Mouse (Mus musculus): ENCODE measurements around the gene Ttc3. TPM values are rescaled to one million over a fixed set of nuclear protein-coding genes. Genes with fewer than 3 reads are reported as not detected.

Ttc3 gene
- polyA plus RNA-seq, 1 experiment from 2014 or later = 593 TPM

DNA sequence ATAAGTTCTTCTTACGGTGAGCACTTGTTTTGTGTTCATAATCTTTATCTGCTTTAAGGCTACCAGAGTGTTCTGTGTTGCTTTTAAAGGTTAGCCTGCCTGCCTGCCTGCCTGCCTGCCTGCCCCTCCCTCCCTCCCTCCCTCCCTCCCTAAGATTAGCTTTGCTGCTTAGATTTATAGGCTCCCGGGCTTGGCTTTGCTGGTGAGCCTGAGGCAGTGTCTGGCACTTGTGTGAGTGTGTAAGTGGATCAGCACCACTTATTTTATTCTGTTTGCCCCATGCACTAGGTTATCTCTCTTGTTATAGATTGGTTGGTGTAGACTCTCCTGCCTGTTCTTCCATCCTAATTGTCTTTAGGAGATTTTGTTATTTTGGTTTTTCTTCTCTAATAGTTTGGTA lies 31.2 kb downstream of the Ttc3 start:
- Histone ChIP-seq H3K4me1 (no peaks in the 10 kb centered on the region; the same call in 1 of the 2 replicates), H3K27ac (no peak overlapping the region), H3K27me3 (no peaks in the 10 kb centered on the region), H3K36me3 (replicated peaks) (peaks cover 30% of the 10 kb centered on the region), H3K4me3 (replicated peaks) (no peak overlapping the region), H3K4me2 (no peak overlapping the region), H3K9ac (no peak overlapping the region), H3K9me3 (no peaks in the 10 kb centered on the region)
- 54% methylated on average over 2 of the region's 2 CpGs for WGBS
- no peak for ATAC-seq (ENCODE audit: low FRiP score)

DNA sequence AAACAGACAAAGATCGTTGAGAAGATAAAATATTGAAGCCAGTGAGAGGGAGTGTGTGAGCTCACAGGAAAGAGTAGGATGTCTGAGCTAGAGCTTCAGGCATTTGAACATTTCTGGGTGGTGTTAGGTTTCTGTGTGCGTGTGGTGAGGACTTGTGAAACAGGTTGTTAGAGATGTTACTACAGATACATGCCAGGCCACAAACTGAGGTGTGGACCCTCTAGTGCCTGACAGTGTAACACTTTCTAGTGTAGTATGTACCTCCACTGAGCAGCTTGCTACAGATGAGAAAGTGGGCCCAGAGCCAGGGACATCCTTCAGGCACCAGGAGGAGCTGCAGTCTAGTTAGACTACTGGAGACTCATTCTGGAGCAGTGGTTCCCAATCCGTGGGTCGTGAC lies 31.8 kb downstream of the Ttc3 start:
- WGBS = 88% methylated on average over 4 of the region's 4 CpGs
- no peak for ATAC-seq (ENCODE audit: low FRiP score)
- no peaks in the 10 kb centered on the region for H3K9me3 ChIP-seq
- H3K36me3 ChIP-seq (replicated peaks) = peaks cover 34% of the 10 kb centered on the region
- H3K27ac ChIP-seq = no peak overlapping the region
- no peak overlapping the region for H3K9ac ChIP-seq
- H3K4me3 ChIP-seq (replicated peaks) = no peak overlapping the region
- no peaks in the 10 kb centered on the region; the same call in 1 of the 2 replicates for H3K4me1 ChIP-seq
- H3K27me3 ChIP-seq = no peaks in the 10 kb centered on the region
- H3K4me2 ChIP-seq = no peak overlapping the region

DNA sequence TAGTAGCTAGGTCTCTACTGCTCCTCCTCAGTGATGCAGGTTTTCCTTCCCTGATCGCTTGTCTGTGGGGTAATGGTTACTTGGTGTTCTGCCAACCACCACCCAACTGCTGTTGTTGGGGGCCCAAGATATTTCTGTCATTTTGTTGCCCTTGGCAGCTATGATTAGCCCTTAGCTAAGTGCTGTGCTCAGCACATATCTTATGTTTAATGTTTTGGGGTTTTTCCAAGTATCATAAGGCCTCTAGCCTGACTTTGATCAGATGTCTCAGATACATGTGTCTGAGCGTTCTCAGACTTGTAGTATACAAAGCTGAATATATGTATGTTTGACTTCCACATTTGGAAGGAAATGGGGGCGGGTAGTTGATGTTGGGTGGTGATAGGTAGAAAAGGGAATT lies 40.9 kb downstream of the Ttc3 start:
- WGBS = 92% methylated on average over 3 of the region's 3 CpGs
- Histone ChIP-seq H3K27ac (no peak overlapping the region), H3K27me3 (no peaks in the 10 kb centered on the region), H3K36me3 (replicated peaks) (peaks cover 61% of the 10 kb centered on the region), H3K9ac (no peak overlapping the region), H3K4me2 (no peak overlapping the region), H3K4me1 (no peaks in the 10 kb centered on the region), H3K9me3 (no peaks in the 10 kb centered on the region), H3K4me3 (replicated peaks) (no peak overlapping the region)
- no peak for ATAC-seq (ENCODE audit: low FRiP score)

DNA sequence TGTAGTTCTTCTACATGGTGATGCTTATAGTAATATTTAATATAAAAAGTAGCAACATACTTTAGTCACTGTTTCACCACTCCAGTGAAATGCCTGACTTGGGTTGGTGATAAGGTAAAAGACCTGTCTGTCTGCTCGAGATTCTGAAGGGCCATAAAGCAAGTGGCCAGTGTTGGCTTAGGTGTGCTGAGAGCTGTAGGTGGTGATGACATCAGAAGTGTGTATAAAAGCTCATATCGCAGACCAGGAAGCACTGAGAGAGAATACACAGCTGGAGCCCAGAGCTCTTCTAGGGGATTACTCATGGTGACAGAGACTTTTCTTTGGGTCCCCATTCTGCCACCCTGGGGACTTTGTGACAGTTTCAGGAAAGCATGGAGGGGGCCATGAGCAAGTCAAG lies 41.8 kb downstream of the Ttc3 start:
- Histone ChIP-seq H3K9me3 (no peaks in the 10 kb centered on the region), H3K4me2 (no peak overlapping the region), H3K9ac (no peak overlapping the region), H3K36me3 (replicated peaks) (peaks cover 61% of the 10 kb centered on the region), H3K27me3 (no peaks in the 10 kb centered on the region), H3K4me1 (no peaks in the 10 kb centered on the region), H3K27ac (no peak overlapping the region), H3K4me3 (replicated peaks) (no peak overlapping the region)
- no peak for ATAC-seq (ENCODE audit: low FRiP score)
- 87% methylated on average over 2 of the region's 2 CpGs for WGBS

DNA sequence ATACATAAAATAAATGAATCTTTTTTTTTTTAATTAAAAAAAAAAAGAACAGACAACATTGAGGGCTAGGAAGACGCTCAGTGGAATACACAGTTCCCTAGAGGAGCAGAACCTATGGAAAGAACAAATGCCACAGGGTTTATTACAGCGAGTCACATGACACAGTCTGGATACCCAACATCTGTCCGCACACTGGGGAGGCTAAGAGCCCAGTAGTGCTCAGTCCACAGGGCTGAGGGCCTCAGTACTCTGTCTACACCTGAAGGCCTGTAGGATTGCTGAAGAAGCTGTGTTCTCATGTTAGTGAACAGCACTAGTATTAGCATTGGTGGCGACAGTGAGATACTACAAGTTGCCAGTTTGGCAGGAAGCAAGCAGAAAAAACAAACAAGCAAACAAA lies 42.3 kb downstream of the Ttc3 start:
- WGBS = 96% methylated on average over 4 of the region's 4 CpGs
- no peak for ATAC-seq (ENCODE audit: low FRiP score)
- Histone ChIP-seq H3K27ac (no peak overlapping the region), H3K9ac (no peak overlapping the region), H3K27me3 (no peaks in the 10 kb centered on the region), H3K4me2 (no peak overlapping the region), H3K4me1 (no peaks in the 10 kb centered on the region), H3K9me3 (no peaks in the 10 kb centered on the region), H3K4me3 (replicated peaks) (no peak overlapping the region), H3K36me3 (replicated peaks) (peaks cover 63% of the 10 kb centered on the region)

DNA sequence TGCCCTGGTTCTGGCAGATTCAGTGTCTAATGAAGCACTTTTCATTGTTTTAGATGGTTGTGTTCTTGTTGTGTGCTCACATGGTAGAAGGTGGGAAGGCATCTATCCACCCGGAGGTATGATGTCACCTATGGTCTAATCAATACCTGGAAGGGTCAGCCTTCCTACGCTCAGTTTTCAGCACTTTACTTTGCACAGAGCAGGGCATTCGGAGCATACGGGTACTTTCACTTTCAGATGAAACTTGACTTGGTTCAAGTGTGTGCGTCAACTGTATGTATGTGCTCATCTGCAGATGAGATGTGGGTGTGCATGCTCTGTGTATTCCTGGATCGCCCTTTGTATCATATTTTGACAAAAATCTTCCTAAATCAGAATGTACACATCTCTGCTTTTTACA lies 43.7 kb downstream of the Ttc3 start:
- 96% methylated on average over 6 of the region's 6 CpGs for WGBS
- Histone ChIP-seq H3K4me3 (replicated peaks) (no peak overlapping the region), H3K27ac (no peak overlapping the region), H3K9me3 (no peaks in the 10 kb centered on the region), H3K9ac (no peak overlapping the region), H3K4me1 (no peaks in the 10 kb centered on the region), H3K36me3 (replicated peaks) (peaks cover 71% of the 10 kb centered on the region), H3K27me3 (no peaks in the 10 kb centered on the region), H3K4me2 (no peak overlapping the region)
- no peak for ATAC-seq (ENCODE audit: low FRiP score)

DNA sequence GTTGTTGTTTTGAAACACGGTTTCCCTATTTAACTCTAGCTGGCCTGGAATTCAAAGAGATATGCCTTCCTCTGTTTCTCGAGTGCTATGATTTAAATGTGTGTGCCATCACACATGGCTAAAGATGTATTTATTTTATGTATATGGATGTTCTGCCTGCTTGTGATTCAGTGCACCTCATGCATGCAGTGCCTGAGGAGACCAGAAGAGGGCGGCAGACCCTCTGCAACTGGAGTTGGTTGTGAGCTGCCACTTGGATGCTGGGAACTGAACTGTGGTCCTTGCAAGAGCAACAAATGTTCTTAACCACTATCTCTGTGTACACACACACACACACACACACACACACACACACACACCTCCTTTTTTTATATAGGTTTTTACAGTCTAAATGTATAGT lies 50.1 kb downstream of the Ttc3 start:
- Histone ChIP-seq H3K9me3 (peaks cover 4% of the 10 kb centered on the region; the same call in 1 of the 2 replicates), H3K9ac (no peak overlapping the region), H3K27me3 (no peaks in the 10 kb centered on the region), H3K4me3 (replicated peaks) (no peak overlapping the region), H3K4me2 (no peak overlapping the region), H3K27ac (no peak overlapping the region), H3K36me3 (replicated peaks) (peaks cover 83% of the 10 kb centered on the region), H3K4me1 (no peaks in the 10 kb centered on the region)
- no peak for ATAC-seq (ENCODE audit: low FRiP score)
- 98% methylated on average over 3 of the region's 3 CpGs for WGBS

DNA sequence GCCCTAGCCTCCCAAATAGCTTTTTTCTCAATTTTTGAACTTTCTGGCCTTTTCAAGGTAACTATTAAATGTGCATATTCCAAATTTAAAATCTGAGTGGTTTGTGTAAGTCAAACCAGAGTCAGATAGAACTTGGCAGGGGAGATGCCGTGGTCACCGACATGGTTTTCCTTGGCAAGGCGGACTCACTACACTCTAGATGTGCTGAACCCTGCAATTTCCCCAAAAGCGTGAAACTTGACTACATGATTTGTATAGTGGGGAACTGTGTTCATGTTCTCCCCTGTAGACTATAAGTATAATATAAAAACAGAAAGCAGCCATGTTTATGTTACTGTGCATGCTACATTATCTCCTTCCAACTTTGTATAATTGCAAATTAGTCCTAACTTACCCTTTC lies 58.5 kb downstream of the Ttc3 start:
- WGBS = 94% methylated on average over 4 of the region's 4 CpGs
- no peak overlapping the region for H3K9ac ChIP-seq
- no peak overlapping the region for H3K4me3 ChIP-seq (replicated peaks)
- H3K27me3 ChIP-seq = no peaks in the 10 kb centered on the region
- H3K27ac ChIP-seq = no peak overlapping the region
- ATAC-seq (ENCODE audit: low FRiP score) = no peak
- no peaks in the 10 kb centered on the region for H3K9me3 ChIP-seq
- H3K4me2 ChIP-seq = no peak overlapping the region
- peaks cover 88% of the 10 kb centered on the region for H3K36me3 ChIP-seq (replicated peaks)
- H3K4me1 ChIP-seq = no peaks in the 10 kb centered on the region

DNA sequence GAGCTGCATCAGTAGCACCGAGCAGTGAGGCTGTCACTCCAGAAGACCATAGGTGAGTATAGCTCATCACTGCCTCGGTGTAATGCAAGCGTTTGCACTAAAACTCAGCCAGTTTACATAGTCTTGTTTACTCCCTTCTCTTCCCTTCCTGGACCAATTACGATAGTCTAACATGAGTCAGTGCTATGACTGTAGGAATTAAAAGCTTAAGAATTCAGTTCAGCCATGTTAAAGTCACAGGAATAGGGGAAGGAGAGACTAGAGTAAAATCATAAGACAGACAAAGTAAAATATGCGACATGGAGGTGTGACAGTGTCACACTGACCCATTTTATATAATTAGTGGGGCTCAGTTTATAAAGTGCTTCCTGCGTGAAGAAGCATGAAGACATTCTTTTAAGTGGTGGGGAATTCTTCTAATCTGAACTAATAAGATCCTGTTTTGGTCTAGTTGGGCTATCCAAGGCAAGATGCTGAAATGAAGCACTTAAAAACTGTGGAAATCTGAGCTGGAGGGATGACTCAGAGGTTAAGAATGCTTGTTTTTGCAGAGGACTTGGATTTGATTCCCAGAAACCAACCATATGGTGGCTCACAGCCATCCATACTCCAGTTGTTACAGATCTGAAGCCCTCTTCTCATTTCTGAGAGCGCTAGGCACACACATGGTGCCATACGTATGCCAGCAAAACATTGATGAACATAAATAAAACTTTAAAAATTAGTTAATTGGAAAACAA lies 65.2 kb downstream of the Ttc3 start:
- Histone ChIP-seq H3K27me3 (no peaks in the 10 kb centered on the region), H3K4me2 (no peak overlapping the region), H3K36me3 (replicated peaks) (peaks cover 92% of the 10 kb centered on the region), H3K4me1 (no peaks in the 10 kb centered on the region), H3K9ac (no peak overlapping the region), H3K9me3 (no peaks in the 10 kb centered on the region), H3K4me3 (replicated peaks) (no peak overlapping the region), H3K27ac (no peak overlapping the region)
- no peak for ATAC-seq (ENCODE audit: low FRiP score)
- 96% methylated on average over 8 of the region's 8 CpGs for WGBS

DNA sequence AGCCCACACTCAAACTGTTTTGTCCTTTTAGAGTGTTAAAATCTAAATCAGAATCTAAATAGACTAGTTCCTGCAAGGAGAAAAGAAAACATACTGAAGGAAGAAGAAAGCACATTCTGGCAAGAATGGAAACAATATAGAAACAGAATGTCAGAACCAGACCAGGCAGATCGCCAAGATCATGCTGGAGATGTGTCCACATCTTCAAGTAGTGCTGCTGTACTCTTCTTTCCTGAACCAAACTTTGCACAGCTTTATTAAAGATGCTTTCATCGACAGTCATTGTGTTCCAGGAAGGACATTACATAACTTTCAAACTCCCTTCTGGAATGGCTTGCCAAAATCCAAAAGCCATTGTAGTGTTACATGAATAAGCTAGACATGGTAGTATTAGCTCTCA lies 66.4 kb downstream of the Ttc3 start:
- Histone ChIP-seq H3K9ac (no peak overlapping the region), H3K27ac (no peak overlapping the region), H3K36me3 (replicated peaks) (peaks cover 88% of the 10 kb centered on the region), H3K4me1 (no peaks in the 10 kb centered on the region), H3K4me3 (replicated peaks) (no peak overlapping the region), H3K9me3 (no peaks in the 10 kb centered on the region), H3K27me3 (no peaks in the 10 kb centered on the region), H3K4me2 (no peak overlapping the region)
- no peak for ATAC-seq (ENCODE audit: low FRiP score)
- WGBS = 96% methylated on average over 2 of the region's 2 CpGs

DNA sequence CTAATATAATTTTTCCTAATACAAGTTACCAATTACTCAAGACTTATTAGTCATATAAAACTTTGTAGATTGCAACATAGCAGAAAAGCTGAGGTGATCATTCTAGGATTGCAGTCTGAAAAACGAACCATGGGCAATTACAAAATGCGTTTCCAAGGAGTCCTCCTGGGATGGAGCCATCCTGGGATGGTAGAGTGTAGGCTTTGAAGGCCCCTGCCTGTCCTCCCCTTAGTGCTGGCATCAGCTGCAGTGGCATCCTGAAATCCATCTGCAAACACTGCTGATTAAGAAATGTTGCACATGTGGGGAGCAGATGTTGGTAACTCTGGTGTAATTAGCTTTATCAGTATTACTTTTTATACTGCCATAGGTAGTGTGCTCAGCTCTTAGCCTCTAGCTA lies 70.9 kb downstream of the Ttc3 start:
- Histone ChIP-seq H3K27ac (no peak overlapping the region), H3K9me3 (no peaks in the 10 kb centered on the region), H3K4me3 (replicated peaks) (no peak overlapping the region), H3K27me3 (no peaks in the 10 kb centered on the region), H3K4me1 (no peaks in the 10 kb centered on the region), H3K36me3 (replicated peaks) (peaks cover 77% of the 10 kb centered on the region), H3K4me2 (no peak overlapping the region), H3K9ac (no peak overlapping the region)
- WGBS = 93% methylated on average over 2 of the region's 2 CpGs
- ATAC-seq (ENCODE audit: low FRiP score) = no peak

DNA sequence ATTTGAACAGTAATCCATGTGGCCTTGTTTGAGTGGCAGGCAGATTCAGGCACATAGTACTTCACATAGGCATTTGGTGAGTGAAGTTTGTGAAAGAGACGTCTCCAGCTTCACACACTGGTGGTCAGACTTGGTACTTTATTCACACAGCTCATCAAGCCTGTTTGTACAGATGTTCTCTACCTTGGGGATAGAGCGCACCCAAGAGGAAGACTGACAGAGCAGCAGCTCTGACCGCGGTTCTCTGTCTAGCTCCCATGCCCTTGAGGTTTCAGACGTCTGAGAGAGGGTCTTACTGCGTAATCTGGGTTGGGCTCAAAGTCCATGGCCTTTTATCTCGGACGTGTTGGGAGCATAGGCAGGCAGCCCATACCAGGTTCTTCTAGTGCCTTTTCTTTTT lies 78.7 kb downstream of the Ttc3 start:
- Histone ChIP-seq H3K27me3 (no peaks in the 10 kb centered on the region), H3K4me1 (no peaks in the 10 kb centered on the region), H3K36me3 (replicated peaks) (peaks cover 81% of the 10 kb centered on the region), H3K4me2 (no peak overlapping the region), H3K27ac (no peak overlapping the region), H3K9me3 (no peaks in the 10 kb centered on the region), H3K9ac (no peak overlapping the region), H3K4me3 (replicated peaks) (no peak overlapping the region)
- 85% methylated on average over 8 of the region's 8 CpGs for WGBS
- no peak for ATAC-seq (ENCODE audit: low FRiP score)

DNA sequence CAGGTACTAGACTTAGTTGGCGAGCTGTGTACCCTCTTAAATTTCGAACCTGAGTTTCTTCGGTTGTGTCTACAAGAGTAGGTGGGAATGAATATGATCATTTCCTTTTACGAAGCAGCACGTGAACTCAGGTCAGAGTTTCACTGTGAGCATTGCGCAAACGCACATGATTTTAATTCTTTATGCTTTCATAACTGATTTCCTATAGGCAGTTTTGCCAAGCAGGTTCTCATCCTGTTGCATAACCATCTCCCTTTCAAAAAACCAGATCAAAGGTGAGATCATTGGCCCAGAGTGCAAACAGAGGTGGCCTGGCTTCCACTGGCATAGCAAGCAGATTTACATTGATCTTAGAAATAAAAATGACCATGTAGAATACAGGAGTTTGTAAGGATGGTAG lies 79.2 kb downstream of the Ttc3 start:
- no peak for ATAC-seq (ENCODE audit: low FRiP score)
- Histone ChIP-seq H3K4me3 (replicated peaks) (no peak overlapping the region), H3K9ac (no peak overlapping the region), H3K4me1 (no peaks in the 10 kb centered on the region), H3K27me3 (no peaks in the 10 kb centered on the region), H3K36me3 (replicated peaks) (peaks cover 84% of the 10 kb centered on the region), H3K4me2 (no peak overlapping the region), H3K27ac (no peak overlapping the region), H3K9me3 (no peaks in the 10 kb centered on the region)
- WGBS = 96% methylated on average over 7 of the region's 7 CpGs

Data from forebrain, embryonic 12.5 days (tissue).